Mouse (Mus musculus): ENCODE measurements around the gene Hdac9.

Hdac9 gene

GRCm38 (mm10) chr12:34808180-34808579 lies 108.7 kb downstream of the Hdac9 start:
- no peak for DNase-seq (ENCODE audit: extremely low read depth, low read depth, low spot score)

DNA sequence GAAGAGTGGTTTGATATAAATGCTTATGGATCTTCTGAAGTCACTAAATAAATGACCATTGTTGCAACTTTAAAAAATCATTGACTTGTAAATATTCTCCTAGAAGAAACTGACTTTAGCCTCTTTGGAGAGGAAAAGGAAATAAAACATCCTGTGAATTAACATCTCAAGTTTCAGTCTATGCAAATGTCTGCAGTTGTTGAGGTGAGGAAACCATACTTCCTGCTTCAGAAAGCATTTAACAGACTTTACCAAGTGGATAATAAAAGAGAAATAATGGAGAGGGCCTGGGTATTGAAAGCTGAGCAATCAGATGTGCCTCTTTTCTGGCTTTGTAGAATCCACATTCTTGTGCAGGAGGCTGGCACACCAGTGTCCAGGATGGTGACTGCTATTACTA lies 110.4 kb downstream of the Hdac9 start:
- DNase-seq (ENCODE audit: extremely low read depth, low read depth, low spot score), result no peak

DNA sequence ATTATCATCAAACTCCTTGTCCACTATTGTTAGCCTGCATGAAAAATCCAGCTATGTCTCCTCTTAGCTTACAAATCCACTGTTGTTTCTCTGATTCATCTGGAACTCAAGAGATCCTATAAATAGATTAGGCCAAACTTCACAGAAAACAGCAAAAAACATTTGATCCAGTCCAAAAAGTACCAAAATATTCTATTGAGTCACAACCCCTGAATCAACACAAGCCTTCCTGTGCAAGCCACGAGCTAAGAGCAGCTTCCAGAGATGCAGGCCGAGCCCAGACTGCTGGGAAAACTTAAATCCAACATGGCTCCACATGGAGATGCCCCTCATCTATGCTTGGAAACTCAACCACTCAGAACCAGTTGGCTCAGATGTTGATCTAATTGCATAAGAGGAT lies 113.2 kb downstream of the Hdac9 start:
- no peak for DNase-seq (ENCODE audit: extremely low read depth, low read depth, low spot score)

DNA sequence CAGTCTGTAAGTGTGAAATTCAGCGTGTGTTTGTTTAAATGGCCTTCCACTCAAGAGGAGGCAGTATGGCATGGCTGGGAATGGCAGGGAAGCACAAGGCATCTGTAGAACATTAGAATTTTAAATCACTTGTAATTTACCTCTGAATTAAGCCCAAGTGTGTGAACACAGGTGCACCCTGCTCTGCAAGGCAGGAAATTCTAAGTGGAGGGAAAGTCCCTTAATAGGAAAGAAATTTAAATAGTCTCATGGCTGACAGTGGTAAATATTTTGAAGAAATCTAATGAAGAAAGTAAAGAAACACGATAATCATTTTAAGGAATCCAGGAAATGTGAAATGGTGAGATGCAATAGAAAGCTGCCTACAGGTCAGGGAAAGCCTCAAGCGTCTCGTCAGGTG lies 114.6 kb downstream of the Hdac9 start:
- no peak for DNase-seq (ENCODE audit: extremely low read depth, low read depth, low spot score)

GRCm38 (mm10) chr12:34801752-34802151 lies 115.1 kb downstream of the Hdac9 start:
- no peak for DNase-seq (ENCODE audit: extremely low read depth, low read depth, low spot score)

- DNase-seq (ENCODE audit: extremely low read depth, low read depth, low spot score), result no peak
Measured at GRCm38 (mm10) chr12:34797389-34797788, 119.5 kb downstream of the Hdac9 start.

DNA sequence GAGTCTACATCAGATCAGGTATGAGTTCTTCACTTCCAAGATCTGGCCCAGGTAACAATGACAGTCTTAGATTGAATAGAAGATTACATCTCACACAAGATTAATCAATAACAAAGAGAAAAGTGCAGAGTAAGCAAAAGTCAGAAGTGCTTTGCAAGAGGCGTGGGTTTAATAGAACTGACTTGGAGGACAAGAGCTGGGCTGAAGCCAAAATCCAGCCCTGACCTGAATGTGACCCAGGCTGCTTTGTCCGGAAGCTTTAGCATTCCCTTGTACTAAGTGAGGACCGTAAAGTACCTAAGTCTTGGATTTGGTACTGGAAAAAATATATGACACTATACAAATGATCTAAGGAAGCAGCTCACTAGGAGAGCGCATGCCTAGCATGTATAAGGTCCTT lies 121.4 kb downstream of the Hdac9 start:
- DNase-seq (ENCODE audit: extremely low read depth, low read depth, low spot score), result no peak

- no peak for DNase-seq (ENCODE audit: extremely low read depth, low read depth, low spot score)
Measured at GRCm38 (mm10) chr12:34792113-34792452, 124.8 kb downstream of the Hdac9 start.

- no peak for DNase-seq (ENCODE audit: extremely low read depth, low read depth, low spot score)
Measured at GRCm38 (mm10) chr12:34791213-34792112, 125.4 kb downstream of the Hdac9 start.

DNA sequence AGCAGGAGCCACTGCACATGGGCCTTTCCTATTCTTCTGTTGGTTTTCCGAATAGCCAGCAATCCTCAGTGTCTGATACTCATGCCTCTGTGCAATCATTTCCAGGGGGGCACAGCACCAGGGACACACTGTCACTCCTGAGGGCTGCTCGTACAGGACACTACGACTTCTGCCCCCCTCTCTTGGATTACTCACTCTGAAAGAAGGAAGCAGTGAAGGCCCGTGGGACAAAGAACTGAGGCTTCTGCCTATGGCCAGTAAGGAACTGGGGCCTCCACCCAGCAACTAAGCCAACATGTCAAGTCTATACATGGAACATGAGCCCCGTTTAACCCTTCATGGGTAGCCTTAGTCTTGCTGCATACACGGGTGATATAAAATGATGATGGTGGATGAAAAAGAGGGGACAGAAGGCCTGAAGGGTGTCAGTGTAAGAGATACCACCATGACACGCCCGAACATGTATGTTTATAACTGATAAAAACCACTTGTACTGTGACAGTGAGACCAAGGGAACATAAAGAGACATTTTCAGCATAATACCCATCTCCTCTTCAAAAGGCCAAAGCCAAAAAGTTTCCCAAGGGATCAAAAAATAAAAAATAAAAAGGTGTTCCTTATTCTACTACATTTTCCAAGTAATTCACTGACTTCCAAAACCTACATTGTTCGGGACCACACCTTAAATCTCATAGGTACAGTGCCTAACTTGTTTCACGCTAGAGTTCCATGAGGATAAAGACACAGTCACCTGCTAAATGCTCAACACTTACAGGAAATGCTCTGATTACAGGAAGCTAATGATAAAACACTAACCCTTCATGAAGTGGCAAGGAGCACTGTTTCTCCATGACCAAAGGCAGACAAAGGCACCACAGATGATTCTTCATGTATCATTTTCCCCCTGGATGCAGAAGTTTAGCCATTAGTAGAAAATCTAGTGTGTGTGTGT lies 127.6 kb downstream of the Hdac9 start:
- no peak for DNase-seq (ENCODE audit: extremely low read depth, low read depth, low spot score)

DNA sequence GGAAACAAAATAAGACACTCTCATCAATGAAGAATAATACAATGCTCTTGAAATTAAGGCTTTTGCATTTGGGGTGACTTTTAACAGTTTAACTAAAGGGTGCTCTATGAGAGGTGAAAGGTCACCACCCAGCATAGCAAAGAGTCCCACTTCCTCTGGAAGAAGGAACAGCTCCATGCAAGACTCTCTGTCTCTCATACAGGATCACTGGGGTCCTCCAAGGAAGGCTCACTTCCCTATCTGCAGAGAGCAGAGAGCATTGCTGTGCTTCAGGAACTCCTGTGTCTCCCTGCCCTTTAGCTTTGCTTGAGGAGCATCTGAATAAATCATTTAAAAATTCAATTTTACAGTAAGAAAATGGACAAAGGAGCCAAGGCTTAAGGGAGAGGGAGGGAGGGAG lies 129.5 kb downstream of the Hdac9 start:
- DNase-seq (ENCODE audit: extremely low read depth, low read depth, low spot score), result no peak

DNA sequence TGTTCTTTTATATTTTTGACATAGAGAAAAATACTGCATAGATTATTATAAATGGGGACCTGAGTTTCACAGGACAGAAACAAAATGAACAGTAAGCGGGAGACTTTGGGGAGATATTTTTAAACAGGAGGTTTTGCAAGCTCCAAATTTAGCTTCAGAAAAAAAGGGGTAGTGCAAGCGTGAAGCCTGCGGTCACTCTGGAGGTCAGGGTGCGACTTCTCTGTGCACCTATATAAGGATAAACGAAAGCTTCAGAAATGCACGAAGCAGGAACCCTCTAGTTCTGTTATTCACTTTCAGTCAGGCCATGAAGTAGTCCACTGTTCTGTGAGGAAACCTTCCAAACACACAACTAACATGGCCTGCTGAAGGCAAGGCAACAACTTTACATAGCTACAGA lies 133.3 kb downstream of the Hdac9 start:
- DNase-seq (ENCODE audit: extremely low read depth, low read depth, low spot score), result no peak

- DNase-seq (ENCODE audit: extremely low read depth, low read depth, low spot score), result no peak
Measured at GRCm38 (mm10) chr12:34779368-34779957, 137.4 kb downstream of the Hdac9 start.

- no peak for DNase-seq (ENCODE audit: extremely low read depth, low read depth, low spot score)
Measured at GRCm38 (mm10) chr12:34776170-34776569, 140.7 kb downstream of the Hdac9 start.

DNA sequence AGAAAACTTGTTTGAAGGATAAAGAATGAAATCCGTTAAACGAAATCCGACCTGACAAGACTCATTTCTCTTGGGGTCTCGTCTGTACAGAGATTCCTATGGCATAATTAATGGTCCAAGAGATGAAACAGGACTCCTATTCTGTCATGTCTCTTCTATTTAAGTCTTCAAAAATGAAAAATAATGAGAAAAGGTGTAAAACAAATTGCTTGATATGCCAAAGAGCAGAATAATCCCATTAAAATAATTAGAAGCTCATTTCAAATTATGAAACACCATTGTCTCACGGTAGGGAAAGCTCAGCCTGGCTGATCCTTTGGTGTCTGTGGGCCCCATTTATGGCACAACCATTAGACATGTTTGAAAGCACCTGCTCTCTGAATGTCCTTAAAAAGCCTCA lies 142.8 kb downstream of the Hdac9 start:
- no peak for DNase-seq (ENCODE audit: extremely low read depth, low read depth, low spot score)

DNA sequence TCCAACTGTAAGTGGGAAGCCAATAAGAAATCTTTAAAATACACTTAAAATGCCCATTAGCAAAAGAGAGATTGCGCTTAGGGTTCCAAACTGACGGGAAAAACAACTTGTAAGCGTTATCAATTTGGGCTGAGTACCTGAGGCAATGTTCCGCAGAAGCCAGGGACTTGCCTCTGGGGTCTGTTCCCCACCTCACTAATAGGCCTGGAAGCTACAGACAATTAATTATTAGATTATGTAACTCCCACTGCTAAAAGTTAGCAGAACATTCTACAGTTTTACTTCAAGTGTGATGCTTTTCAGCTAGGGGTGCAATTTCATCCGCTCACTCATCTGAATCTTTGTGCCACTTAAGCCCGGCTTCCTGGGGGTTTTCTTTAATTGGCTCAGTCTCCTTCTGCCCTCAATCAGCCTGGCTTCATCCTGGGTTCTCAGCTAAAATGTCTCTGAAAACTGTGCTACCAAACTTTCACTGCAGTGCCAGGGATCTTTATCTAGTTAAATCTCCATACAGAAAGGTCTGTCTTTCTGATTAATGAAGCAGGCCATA lies 149.6 kb downstream of the Hdac9 start:
- DNase-seq (ENCODE audit: extremely low read depth, low read depth, low spot score), result no peak

DNA sequence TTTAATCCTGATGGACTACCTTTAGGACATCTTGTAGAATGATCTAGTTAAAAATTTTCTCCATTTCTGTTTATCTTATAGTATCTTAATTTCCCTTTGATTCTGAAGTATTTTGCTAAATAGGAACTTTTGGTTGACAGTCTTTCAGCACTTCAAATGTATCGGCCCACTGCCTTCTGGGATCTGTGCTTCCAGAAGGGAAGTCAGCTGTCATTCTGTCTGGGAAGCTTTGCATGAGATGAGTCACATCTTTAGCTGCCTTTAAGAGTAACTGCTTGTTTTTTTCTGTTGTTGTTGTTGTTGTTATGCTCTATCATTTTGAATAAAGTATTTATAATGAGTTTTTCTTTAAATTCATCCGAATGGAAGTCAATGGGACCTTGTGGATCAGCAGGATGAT lies 169.6 kb downstream of the Hdac9 start:
- no peak for DNase-seq (ENCODE audit: extremely low read depth, low read depth, low spot score)

GRCm38 (mm10) chr12:34725204-34725603 lies 191.7 kb downstream of the Hdac9 start:
- no peak for DNase-seq (ENCODE audit: extremely low read depth, low read depth, low spot score)

DNA sequence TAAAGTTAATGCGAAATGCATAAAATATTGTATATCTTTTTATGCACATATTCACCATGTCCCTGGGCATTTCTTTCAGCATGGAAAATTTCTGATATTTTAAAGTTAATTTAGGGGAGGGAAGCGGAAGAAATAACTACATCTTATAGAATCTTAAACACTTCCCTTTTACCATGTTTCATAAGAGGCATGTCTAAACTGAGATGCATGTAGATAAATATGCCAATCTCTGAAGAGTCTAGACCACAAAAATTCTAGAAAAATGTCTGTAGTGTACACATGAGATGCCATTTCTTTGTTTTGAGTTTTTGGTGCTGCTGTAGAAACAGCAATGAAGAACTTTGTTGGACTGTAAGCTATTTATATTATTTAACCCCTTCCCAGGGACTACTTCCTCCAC lies 192.6 kb downstream of the Hdac9 start:
- no peak for DNase-seq (ENCODE audit: extremely low read depth, low read depth, low spot score)

DNA sequence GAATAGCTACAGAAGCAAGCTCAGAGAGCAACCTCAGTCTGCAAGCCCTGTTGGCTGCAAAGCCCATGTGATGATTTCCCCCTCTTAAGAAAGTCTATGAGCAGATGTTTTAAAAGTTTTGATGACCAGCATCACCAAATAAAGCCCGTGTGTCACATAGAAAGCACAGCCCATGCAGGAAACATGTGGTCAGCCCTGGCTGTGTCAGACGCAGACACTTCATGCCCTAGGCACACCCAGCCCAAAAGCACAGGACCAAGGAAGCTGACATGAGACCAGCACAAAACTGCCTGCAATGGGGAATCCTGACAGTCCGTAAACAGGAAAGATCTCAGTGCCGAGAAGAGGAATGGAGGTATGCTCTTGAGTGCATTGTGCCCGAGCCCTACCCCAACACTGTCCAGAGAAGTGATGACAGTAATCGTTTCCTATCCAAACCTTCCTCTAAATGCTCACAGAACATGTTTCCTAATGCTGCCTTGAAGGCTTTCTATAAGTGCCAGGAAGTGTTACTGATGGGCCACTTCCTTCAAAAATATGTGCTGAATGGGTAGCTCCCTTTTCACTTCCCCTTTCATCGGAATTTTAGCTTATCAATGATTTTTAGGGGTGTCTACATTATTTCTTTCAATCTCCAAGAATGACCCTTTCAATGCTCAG lies 193.9 kb downstream of the Hdac9 start:
- no peak for DNase-seq (ENCODE audit: extremely low read depth, low read depth, low spot score)

DNA sequence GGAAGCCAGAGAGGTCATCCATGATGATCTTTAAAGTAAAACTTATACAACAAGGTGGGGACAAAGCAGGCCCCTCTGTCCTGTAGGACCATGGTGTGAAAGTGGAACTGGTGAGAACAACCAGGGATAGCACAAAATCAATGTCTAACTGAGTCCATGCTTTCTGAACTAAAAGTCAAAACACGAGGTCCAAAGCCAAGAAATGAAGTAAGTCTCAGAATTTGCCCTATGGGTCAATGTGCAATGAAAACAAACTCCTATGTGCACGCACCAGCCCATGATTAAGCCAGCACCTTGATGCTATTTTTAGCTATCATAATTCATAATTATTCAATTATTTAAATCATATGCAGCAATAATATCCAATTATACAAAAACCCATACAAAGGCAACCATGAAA lies 196.0 kb downstream of the Hdac9 start:
- no peak for DNase-seq (ENCODE audit: extremely low read depth, low read depth, low spot score)

Measured in fat pad, adult 2 months (tissue).